Mouse (Mus musculus) left cerebral cortex, postnatal 14 days (tissue): ENCODE data around the gene Tjp2. TPM values are rescaled to one million over a fixed set of nuclear protein-coding genes. Genes with fewer than 3 reads are reported as not detected.

Experiments
- total RNA-seq, 2 experiments: library from RNA; stranded (reverse); gene quantifications; 2 replicates each; pipeline ENCODE4 v1.2.3; 2021

Gene Tjp2
- total RNA-seq, 2 experiments from 2014 or later: 17.6 to 19.5 TPM

Other genes starting within 250 kb of the Tjp2 start
- 10 to 100 TPM; 15.8 to 18.0 TPM for gene Fam189a2, start 194.0 kb downstream of the Tjp2 start, total RNA-seq
- gene Fxn, start 55.6 kb upstream of the Tjp2 start, total RNA-seq: 1 to 10 TPM; 7.6 to 8.9 TPM